Mouse (Mus musculus): Measurements from ENCODE around the gene Cma1. TPM values are rescaled to one million over a fixed set of nuclear protein-coding genes. Genes with fewer than 3 reads are reported as not detected.

The Cma1 gene
- not detected for total RNA-seq (2023)

GRCm38 (mm10) chr14:55944575-55944974 lies at the start of gene Cma1:
Gene Cma1 (minus strand): TSS chr14:55944675.

GRCm38 (mm10) chr14:55950346-55951030 lies 6.0 kb upstream of the Cma1 start, which contains the start of gene Cma2:
Gene Cma2 (plus strand): TSS chr14:55950980.

GRCm38 (mm10) chr14:55899701-55900413 lies 44.6 kb downstream of the Cma1 start, which contains the start of gene Sdr39u1:
Gene Sdr39u1 (minus strand): TSS chr14:55900293.

Other genes starting within 250 kb of the Cma1 start
- gene Tgm1, start 230.7 kb downstream of the Cma1 start, total RNA-seq (2023), result 2.0 TPM
- 84.1 TPM for gene Rabggta, start 222.4 kb downstream of the Cma1 start, total RNA-seq (2023)
- 16.3 TPM for gene Dhrs1, start 199.0 kb downstream of the Cma1 start, total RNA-seq (2023)
- gene Nop9, start 199.0 kb downstream of the Cma1 start, total RNA-seq (2023), result 28.8 TPM
- not detected for gene Cideb, start 186.2 kb downstream of the Cma1 start, total RNA-seq (2023)
- not detected for gene Ltb4r2, start 183.2 kb downstream of the Cma1 start, total RNA-seq (2023)
- not detected for gene Ltb4r1, start 178.7 kb downstream of the Cma1 start, total RNA-seq (2023)
- not detected for gene Adcy4, start 160.6 kb downstream of the Cma1 start, total RNA-seq (2023)
- gene Ripk3, start 155.8 kb downstream of the Cma1 start, total RNA-seq (2023), result 56.5 TPM
- gene Nfatc4, start 121.5 kb downstream of the Cma1 start, total RNA-seq (2023), result not detected
- 0.50 TPM for gene Nynrin, start 90.7 kb downstream of the Cma1 start, total RNA-seq (2023)
- not detected for gene Cbln3, start 60.3 kb downstream of the Cma1 start, total RNA-seq (2023)
- 65.3 TPM for gene Khnyn, start 59.7 kb downstream of the Cma1 start, total RNA-seq (2023)
- 28.6 TPM for gene Sdr39u1, start 44.4 kb downstream of the Cma1 start, total RNA-seq (2023)
- not detected for gene Cma2, start 6.3 kb upstream of the Cma1 start, total RNA-seq (2023)
- gene Mcpt1, start 73.3 kb upstream of the Cma1 start, total RNA-seq (2023), result not detected
- not detected for gene Mcpt9, start 85.8 kb upstream of the Cma1 start, total RNA-seq (2023)
- not detected for gene Mcpt2, start 97.4 kb upstream of the Cma1 start, total RNA-seq (2023)
- not detected for gene Mcpt4, start 117.6 kb upstream of the Cma1 start, total RNA-seq (2023)
- 0.73 TPM for gene Mcpt8, start 140.6 kb upstream of the Cma1 start, total RNA-seq (2023)
- gene Ctsg, start 157.9 kb upstream of the Cma1 start, total RNA-seq (2023), result not detected
- gene Gzme, start 175.9 kb upstream of the Cma1 start, total RNA-seq (2023), result not detected
- not detected for gene Gzmd, start 187.9 kb upstream of the Cma1 start, total RNA-seq (2023)
- not detected for gene Gzmg, start 214.9 kb upstream of the Cma1 start, total RNA-seq (2023)
- gene Gzmn, start 229.9 kb upstream of the Cma1 start, total RNA-seq (2023), result not detected

All from CD4-positive naive resting alpha-beta T cell, adult 76 days (primary cell).